Mouse (Mus musculus): Measurements from ENCODE around the gene Ccdc190. TPM values are rescaled to one million over a fixed set of nuclear protein-coding genes. Genes with fewer than 3 reads are reported as not detected.
A peak's percentile ranks its signal among the peaks of the same experiment; 100 is the strongest.

Gene Ccdc190
- total and polyA plus RNA-seq, 3 experiments: not detected

GRCm38 (mm10) chr1:169917115-169917796 lies 11.2 kb upstream of the Ccdc190 start:
- no peak overlapping the region for H3K9ac ChIP-seq (ENCODE audit: insufficient read depth, low read depth)
- H3K4me1 ChIP-seq (ENCODE audit: control insufficient read depth in 1 of 2, insufficient read depth in 2 of 2): peaks cover 2 to 7% of the 10 kb centered on the region in 2 experiments; a peak in 3 of 4 replicates
- no peaks in the 10 kb centered on the region for H3K79me2 ChIP-seq (replicated peaks; ENCODE audit: control insufficient read depth, extremely low read depth, insufficient read depth, poor library complexity, severe bottlenecking)
- DNase-seq (ENCODE audit: extremely low read depth): no peak
- H3K9me3 ChIP-seq (replicated peaks; ENCODE audit: low read length): peaks cover 2% of the 10 kb centered on the region
- no peak overlapping the region for H3K4me3 ChIP-seq (replicated peaks in 1 of 3; ENCODE audit: low read depth in 2 of 3, low read length in 2 of 3, poor library complexity in 1 of 3)
- dilution Hi-C loops (cut with MboI; ENCODE audit: extremely low pct_ligation_motif_present, extremely low pct_unique_long_range_greater_than_20kb, low sequenced_read_pairs): no loop called here
- H3K4me2 ChIP-seq (ENCODE audit: insufficient read depth, low read depth, poor library complexity, severe bottlenecking): no peak overlapping the region
- H3K27ac ChIP-seq (ENCODE audit: insufficient read depth, low read depth): no peak overlapping the region
- in situ Hi-C loops (cut with MboI; ENCODE audit: low pct_ligation_motif_present, low pct_unique_long_range_greater_than_20kb, low sequenced_read_pairs): no loop called here
- TF ChIP-seq CTCF (conservative IDR thresholded peaks at IDR 0.05 in 1 of 2, IDR thresholded peaks at IDR 0.05 in 1 of 2; ENCODE audit: low read depth in 2 of 2, low read length in 2 of 2): no peak
- no peaks in the 10 kb centered on the region for H3K36me3 ChIP-seq (replicated peaks in 1 of 2; ENCODE audit: control insufficient read depth in 1 of 2, insufficient read depth in 1 of 2, low read length in 1 of 2)
- peaks cover 43% of the 10 kb centered on the region for H3K27me3 ChIP-seq (replicated peaks)

DNA sequence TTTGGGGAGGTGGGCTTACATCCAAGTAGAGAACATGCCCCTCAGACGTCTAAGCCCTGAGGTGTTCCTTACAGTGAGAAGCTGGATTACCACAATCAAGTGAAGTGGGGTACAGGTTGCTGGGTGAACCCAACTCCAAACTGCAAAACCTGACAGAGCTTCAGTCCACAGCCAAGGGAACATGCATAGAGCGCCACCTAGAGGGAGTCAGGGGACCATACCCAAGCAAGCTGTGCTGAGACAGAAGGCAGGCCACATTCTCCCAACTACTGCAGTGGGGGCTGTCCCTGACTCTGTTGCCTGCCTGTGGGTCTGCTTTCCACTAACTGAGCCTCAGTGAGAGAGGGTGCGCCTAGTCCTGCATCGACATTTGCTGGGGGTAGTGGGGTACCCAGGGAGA lies 10.4 kb upstream of the Ccdc190 start:
- Histone ChIP-seq H3K36me3 (replicated peaks in 1 of 2; ENCODE audit: control insufficient read depth in 1 of 2, insufficient read depth in 1 of 2, low read length in 1 of 2) (no peaks in the 10 kb centered on the region), H3K4me3 (replicated peaks in 1 of 3; ENCODE audit: low read depth in 2 of 3, low read length in 2 of 3, poor library complexity in 1 of 3) (no peak overlapping the region), H3K27ac (ENCODE audit: insufficient read depth, low read depth) (no peak overlapping the region), H3K4me2 (ENCODE audit: insufficient read depth, low read depth, poor library complexity, severe bottlenecking) (no peak overlapping the region), H3K9me3 (replicated peaks; ENCODE audit: low read length) (peaks cover 2% of the 10 kb centered on the region), H3K27me3 (replicated peaks) (peaks cover 38% of the 10 kb centered on the region), H3K4me1 (ENCODE audit: control insufficient read depth in 1 of 2, insufficient read depth in 2 of 2) (peaks cover 0 to 7% of the 10 kb centered on the region in 2 experiments; a peak in 2 of 4 replicates), H3K79me2 (replicated peaks; ENCODE audit: control insufficient read depth, extremely low read depth, insufficient read depth, poor library complexity, severe bottlenecking) (no peaks in the 10 kb centered on the region), H3K9ac (ENCODE audit: insufficient read depth, low read depth) (no peak overlapping the region)
- DNase-seq (ENCODE audit: extremely low read depth): peak; percentile 64
- dilution Hi-C loops (cut with MboI; ENCODE audit: extremely low pct_ligation_motif_present, extremely low pct_unique_long_range_greater_than_20kb, low sequenced_read_pairs) (no loop called here), in situ Hi-C loops (cut with MboI; ENCODE audit: low pct_ligation_motif_present, low pct_unique_long_range_greater_than_20kb, low sequenced_read_pairs) (no loop called here)
- TF ChIP-seq CTCF (conservative IDR thresholded peaks at IDR 0.05 in 1 of 2, IDR thresholded peaks at IDR 0.05 in 1 of 2; ENCODE audit: low read depth in 2 of 2, low read length in 2 of 2) (peak; percentile 48 to 77), MAZ (IDR thresholded peaks at IDR 0.05; ENCODE audit: low read depth, low read length) (no peak), USF2 (conservative IDR thresholded peaks at IDR 0.05; ENCODE audit: low read depth, low read length) (no peak), SMC3 (IDR thresholded peaks at IDR 0.05; ENCODE audit: low read depth, low read length) (peak; percentile 66), MAFK (IDR thresholded peaks at IDR 0.05; ENCODE audit: insufficient replicate concordance, low read length) (no peak), RCOR1 (conservative IDR thresholded peaks at IDR 0.05; ENCODE audit: low read depth, low read length) (no peak), ZMIZ1 (IDR thresholded peaks at IDR 0.05; ENCODE audit: low read depth, low read length) (no peak), RAD21 (IDR thresholded peaks at IDR 0.05; ENCODE audit: low read depth, low read length) (peak; percentile 74), UBTF (IDR thresholded peaks at IDR 0.05; ENCODE audit: low read depth, low read length) (no peak), MAX (IDR thresholded peaks at IDR 0.05; ENCODE audit: low read length) (no peak), POLR2A (IDR thresholded peaks at IDR 0.05; ENCODE audit: low read depth, low read length) (no peak)

- dilution Hi-C loops (cut with MboI; ENCODE audit: extremely low pct_ligation_motif_present, extremely low pct_unique_long_range_greater_than_20kb, low sequenced_read_pairs): no loop called here
- H3K27me3 ChIP-seq (replicated peaks): peaks cover 33% of the 10 kb centered on the region
Measured at GRCm38 (mm10) chr1:169919211-169919610, 9.2 kb upstream of the Ccdc190 start.

More at GRCm38 (mm10) chr1:169919211-169919610, 9.2 kb upstream of the Ccdc190 start:
- Histone ChIP-seq H3K4me3 (replicated peaks in 1 of 3; ENCODE audit: low read depth in 2 of 3, low read length in 2 of 3, poor library complexity in 1 of 3) (peak overlapping the region in 1 of 3 experiments; percentile 8), H3K79me2 (replicated peaks; ENCODE audit: control insufficient read depth, extremely low read depth, insufficient read depth, poor library complexity, severe bottlenecking) (no peaks in the 10 kb centered on the region), H3K4me2 (ENCODE audit: insufficient read depth, low read depth, poor library complexity, severe bottlenecking) (peak overlapping the region; percentile 98), H3K27ac (ENCODE audit: insufficient read depth, low read depth) (no peak overlapping the region), H3K9ac (ENCODE audit: insufficient read depth, low read depth) (peak overlapping the region; percentile 21; the same call in 1 of the 2 replicates), H3K4me1 (ENCODE audit: control insufficient read depth in 1 of 2, insufficient read depth in 2 of 2) (peaks cover 0 to 7% of the 10 kb centered on the region in 2 experiments; a peak in 2 of 4 replicates), H3K36me3 (replicated peaks in 1 of 2; ENCODE audit: control insufficient read depth in 1 of 2, insufficient read depth in 1 of 2, low read length in 1 of 2) (no peaks in the 10 kb centered on the region), H3K9me3 (replicated peaks; ENCODE audit: low read length) (peaks cover 2% of the 10 kb centered on the region)
- peak; percentile 61 for DNase-seq (ENCODE audit: extremely low read depth)
- in situ Hi-C loops (cut with MboI; ENCODE audit: low pct_ligation_motif_present, low pct_unique_long_range_greater_than_20kb, low sequenced_read_pairs): no loop called here
- peak; percentile 78 for TF ChIP-seq SMC3 (IDR thresholded peaks at IDR 0.05; ENCODE audit: low read depth, low read length)
- TF ChIP-seq USF1 (IDR thresholded peaks at IDR 0.05; ENCODE audit: low read depth, low read length): no peak
- no peak for TF ChIP-seq EP300 (IDR thresholded peaks at IDR 0.05; ENCODE audit: low read length)
- TF ChIP-seq CTCF (conservative IDR thresholded peaks at IDR 0.05 in 1 of 2, IDR thresholded peaks at IDR 0.05 in 1 of 2; ENCODE audit: low read depth in 2 of 2, low read length in 2 of 2): peak; percentile 75 to 90; a peak in 3 of 4 replicates
- no peak for TF ChIP-seq POLR2AphosphoS2 (IDR thresholded peaks at IDR 0.05; ENCODE audit: low read depth, low read length)
- TF ChIP-seq RAD21 (IDR thresholded peaks at IDR 0.05; ENCODE audit: low read depth, low read length): peak; percentile 94
- TF ChIP-seq POLR2A (IDR thresholded peaks at IDR 0.05; ENCODE audit: low read depth, low read length): no peak
- 0 out of 2 replicates have a peak, but pooled peaks have one; percentile 55 for TF ChIP-seq E2F4 (IDR thresholded peaks at IDR 0.05; ENCODE audit: insufficient replicate concordance, low read depth, low read length)
- no peak for TF ChIP-seq UBTF (IDR thresholded peaks at IDR 0.05; ENCODE audit: low read depth, low read length)
- TF ChIP-seq IRF4 (IDR thresholded peaks at IDR 0.05; ENCODE audit: low read depth, low read length): peak; percentile 52; the same call in 1 of the 2 replicates

Measured in CH12.LX (cell line).